16 mouse cellular contexts compared by ENCODE assay signal in the genomic region with DNA sequence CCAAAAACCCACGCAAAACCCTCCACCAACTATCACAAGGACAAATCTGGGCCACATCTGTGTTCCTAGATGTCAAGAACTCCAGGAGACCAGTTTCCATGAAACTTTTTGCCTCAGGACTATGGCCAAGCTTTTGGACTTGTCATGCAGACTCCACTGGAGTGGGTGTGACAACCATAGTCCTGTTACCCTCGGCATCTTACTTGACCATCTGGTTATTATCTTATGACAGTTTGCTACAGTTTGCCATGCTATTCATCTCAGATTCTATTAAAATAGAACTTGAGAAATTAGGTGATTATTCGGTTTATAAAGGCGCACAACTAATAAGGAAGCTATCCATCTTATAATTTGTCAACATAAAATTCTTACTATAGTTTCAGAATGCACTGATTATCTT.
"Had no signal": no experiment of that assay in that cellular context is flagged by ENCODE, and none has a peak within 500 bp of the region (broad histone marks: within the 10 kb centered on the region; RNA-seq: fewer than 3 reads in every experiment).

No protein-coding gene starts in this region.

- H3K4me2 ChIP-seq: midbrain, embryonic 12.5 days; neural tube, embryonic 13.5 days; neural tube, embryonic 15.5 days; stomach, embryonic 15.5 days had no signal

- H3K27me3 ChIP-seq: megakaryocyte, embryonic 14.5 days; midbrain, embryonic 12.5 days; neural tube, embryonic 13.5 days; neural tube, embryonic 15.5 days; stomach, embryonic 15.5 days had no signal

- H3K4me3 ChIP-seq: megakaryocyte, embryonic 14.5 days; midbrain, embryonic 12.5 days; myocyte; neural tube, embryonic 13.5 days; neural tube, embryonic 15.5 days; stomach, embryonic 15.5 days had no signal

- DNase-seq: lung, adult 2 months; lung, postnatal 10 days; lung, postnatal 36 days; midbrain, embryonic 14.5 days; right cerebral cortex, postnatal 14 days; thymus, adult 2 months; thymus, postnatal 25 days; thymus, postnatal 4 days had no signal

- H3K27ac ChIP-seq: macrophage; midbrain, embryonic 12.5 days; neural tube, embryonic 15.5 days; stomach, embryonic 15.5 days; stomach, postnatal 0 days had no signal

- H3K36me3 ChIP-seq: stomach, embryonic 15.5 days had no signal

- H3K9me3 ChIP-seq: megakaryocyte, embryonic 14.5 days; midbrain, embryonic 12.5 days; neural tube, embryonic 13.5 days; neural tube, embryonic 15.5 days; stomach, embryonic 15.5 days had no signal

- H3K9ac ChIP-seq: midbrain, embryonic 12.5 days; neural tube, embryonic 13.5 days; neural tube, embryonic 15.5 days; stomach, embryonic 15.5 days had no signal
